Mouse (Mus musculus) midbrain, embryonic 13.5 days (tissue): ENCODE results near the gene Dmgdh. TPM values are rescaled to one million over a fixed set of nuclear protein-coding genes. Genes with fewer than 3 reads are reported as not detected.
A peak's percentile ranks its signal among the peaks of the same experiment; 100 is the strongest.

Source experiments
- ATAC-seq: fragments of 200-750 bp; cut with Nextera tagmentation; 2 replicates; pipeline ENCODE4 v1.8.0; 2017; ENCODE audit warnings: mild to moderate bottlenecking, moderate TSS enrichment, moderate library complexity
- H3K27ac ChIP-seq: fragments of 300-500 bp; sonication (generic); 2 replicates; pipeline ENCODE4 v1.5.1; 2015; ENCODE audit warnings: inconsistent platforms, mild to moderate bottlenecking, moderate library complexity
- H3K27me3 ChIP-seq: fragments of 300-500 bp; sonication (generic); 2 replicates; pipeline ENCODE4 v1.6.1; 2015; ENCODE audit warnings: mild to moderate bottlenecking, inconsistent platforms
- H3K36me3 ChIP-seq: fragments of 300-500 bp; sonication (generic); 2 replicates; pipeline ENCODE4 v1.6.1; 2015; ENCODE audit warnings: mild to moderate bottlenecking, inconsistent platforms
- H3K4me1 ChIP-seq: fragments of 300-500 bp; sonication (generic); replicated peaks from 2 replicates; pipeline ENCODE4 v1.6.1; 2015; ENCODE audit warnings: inconsistent platforms
- H3K4me2 ChIP-seq: fragments of 300-500 bp; sonication (generic); replicated peaks from 2 replicates; pipeline ENCODE4 v1.6.1; 2015; ENCODE audit warnings: moderate library complexity, mild to moderate bottlenecking, inconsistent platforms
- H3K4me3 ChIP-seq: fragments of 300-500 bp; sonication (generic); replicated peaks from 2 replicates; pipeline ENCODE4 v1.5.1; 2015; ENCODE audit warnings: mild to moderate bottlenecking, inconsistent platforms
- H3K9ac ChIP-seq: fragments of 300-500 bp; sonication (generic); replicated peaks from 2 replicates; pipeline ENCODE4 v1.6.1; 2015; ENCODE audit warnings: mild to moderate bottlenecking, inconsistent platforms
- H3K9me3 ChIP-seq: fragments of 300-500 bp; sonication (generic); 2 replicates; pipeline ENCODE4 v1.6.1; 2016; ENCODE audit warnings: mild to moderate bottlenecking, inconsistent platforms
- WGBS: fragments of 180-500 bp; shearing (Covaris S2); methylation state at CpG from one replicate; pipeline ENCODE4 v1.1.7; 2015; 5-methylcytosine and 5-hydroxymethylcytosine counted together
- polyA plus RNA-seq: library from polyadenylated mRNA; unstranded; fragments of >200 nt; fragmentation: Nextera tagmentation; extraction: Ambion mirVana; gene quantifications from 2 replicates; pipeline ENCODE4 v1.2.1, GENCODE M21; 2015

Gene Dmgdh
- polyA plus RNA-seq, 1 experiment from 2014 or later = 0.11 TPM

GRCm38 (mm10) chr13:93672371-93672770, 1.9 kb upstream of the Dmgdh start:
- no peaks in the 10 kb centered on the region for H3K36me3 ChIP-seq
- ATAC-seq = no peak
- 87% methylated on average over 4 of the region's 4 CpGs for whole genome bisulfite sequencing
- no peak overlapping the region for H3K27ac ChIP-seq
- H3K4me3 ChIP-seq = no peak overlapping the region
- H3K9me3 ChIP-seq = no peaks in the 10 kb centered on the region
- H3K4me1 ChIP-seq = 0 out of 2 replicates have a peak, but pooled peaks cover 3% of the 10 kb centered on the region
- H3K27me3 ChIP-seq = peaks cover 14% of the 10 kb centered on the region
- no peak overlapping the region for H3K9ac ChIP-seq
- H3K4me2 ChIP-seq = no peak overlapping the region

- H3K9ac ChIP-seq = no peak overlapping the region
- WGBS = 87% methylated on average over 2 of the region's 2 CpGs
- H3K4me3 ChIP-seq = no peak overlapping the region
- no peak overlapping the region for H3K4me2 ChIP-seq
- H3K4me1 ChIP-seq = 0 out of 2 replicates have a peak, but pooled peaks cover 3% of the 10 kb centered on the region
- peaks cover 14% of the 10 kb centered on the region for H3K27me3 ChIP-seq
- no peaks in the 10 kb centered on the region for H3K9me3 ChIP-seq
- no peak overlapping the region for H3K27ac ChIP-seq
- no peaks in the 10 kb centered on the region for H3K36me3 ChIP-seq
- no peak for ATAC-seq
Measured at GRCm38 (mm10) chr13:93673296-93673695, 937 bp upstream of the Dmgdh start.

- no peak overlapping the region for H3K27ac ChIP-seq
- H3K36me3 ChIP-seq = no peaks in the 10 kb centered on the region
- H3K4me3 ChIP-seq = no peak overlapping the region
- no peak for ATAC-seq
- H3K4me1 ChIP-seq = 0 out of 2 replicates have a peak, but pooled peaks cover 3% of the 10 kb centered on the region
- H3K9me3 ChIP-seq = no peaks in the 10 kb centered on the region
- no peak overlapping the region for H3K4me2 ChIP-seq
- H3K9ac ChIP-seq = no peak overlapping the region
- WGBS = 86% methylated on average over 9 of the region's 9 CpGs
- peaks cover 14% of the 10 kb centered on the region for H3K27me3 ChIP-seq
Measured at GRCm38 (mm10) chr13:93676864-93677263, 2.6 kb downstream of the Dmgdh start.

- no peak overlapping the region for H3K4me2 ChIP-seq
- H3K9ac ChIP-seq = no peak overlapping the region
- H3K4me3 ChIP-seq = no peak overlapping the region
- H3K36me3 ChIP-seq = no peaks in the 10 kb centered on the region
- H3K27me3 ChIP-seq = no peaks in the 10 kb centered on the region
- no peaks in the 10 kb centered on the region for H3K9me3 ChIP-seq
- H3K4me1 ChIP-seq = 0 out of 2 replicates have a peak, but pooled peaks cover 5% of the 10 kb centered on the region
- H3K27ac ChIP-seq = no peak overlapping the region
- ATAC-seq = no peak
Measured at GRCm38 (mm10) chr13:93683336-93683735, 9.1 kb downstream of the Dmgdh start.

GRCm38 (mm10) chr13:93685226-93685625, 11.0 kb downstream of the Dmgdh start:
- Histone ChIP-seq H3K36me3 (no peaks in the 10 kb centered on the region), H3K4me2 (no peak overlapping the region), H3K9ac (no peak overlapping the region), H3K4me1 (0 out of 2 replicates have a peak, but pooled peaks cover 5% of the 10 kb centered on the region), H3K4me3 (no peak overlapping the region), H3K9me3 (no peaks in the 10 kb centered on the region), H3K27ac (no peak overlapping the region), H3K27me3 (no peaks in the 10 kb centered on the region)
- ATAC-seq = no peak
- WGBS = 67% methylated on average over 4 of the region's 4 CpGs

GRCm38 (mm10) chr13:93687321-93687720, 13.1 kb downstream of the Dmgdh start:
- H3K4me2 ChIP-seq = no peak overlapping the region
- 8% methylated on average over 5 of the region's 5 CpGs for WGBS
- peak; percentile 30; the same call in 1 of the 2 replicates for ATAC-seq
- H3K4me3 ChIP-seq = no peak overlapping the region
- no peaks in the 10 kb centered on the region for H3K27me3 ChIP-seq
- no peaks in the 10 kb centered on the region for H3K36me3 ChIP-seq
- no peak overlapping the region for H3K27ac ChIP-seq
- no peak overlapping the region for H3K9ac ChIP-seq
- no peaks in the 10 kb centered on the region for H3K9me3 ChIP-seq
- 0 out of 2 replicates have a peak, but pooled peaks cover 5% of the 10 kb centered on the region for H3K4me1 ChIP-seq

GRCm38 (mm10) chr13:93689566-93689965, 15.3 kb downstream of the Dmgdh start:
- Histone ChIP-seq H3K9ac (no peak overlapping the region), H3K4me1 (0 out of 2 replicates have a peak, but pooled peaks cover 5% of the 10 kb centered on the region), H3K36me3 (no peaks in the 10 kb centered on the region), H3K4me2 (no peak overlapping the region), H3K27me3 (no peaks in the 10 kb centered on the region), H3K4me3 (no peak overlapping the region), H3K9me3 (no peaks in the 10 kb centered on the region), H3K27ac (no peak overlapping the region)
- WGBS = 87% methylated on average over 3 of the region's 3 CpGs
- ATAC-seq = no peak

- ATAC-seq = no peak
- no peak overlapping the region for H3K4me2 ChIP-seq
- H3K4me1 ChIP-seq = 0 out of 2 replicates have a peak, but pooled peaks cover 5% of the 10 kb centered on the region
- H3K9me3 ChIP-seq = no peaks in the 10 kb centered on the region
- no peaks in the 10 kb centered on the region for H3K36me3 ChIP-seq
- no peak overlapping the region for H3K27ac ChIP-seq
- no peak overlapping the region for H3K9ac ChIP-seq
- WGBS = 80% methylated on average over 1 of the region's 1 CpGs
- H3K27me3 ChIP-seq = no peaks in the 10 kb centered on the region
- no peak overlapping the region for H3K4me3 ChIP-seq
Measured at GRCm38 (mm10) chr13:93690821-93691220, 16.6 kb downstream of the Dmgdh start.

- Histone ChIP-seq H3K36me3 (no peaks in the 10 kb centered on the region), H3K27me3 (no peaks in the 10 kb centered on the region), H3K9me3 (no peaks in the 10 kb centered on the region), H3K27ac (no peak overlapping the region), H3K4me2 (no peak overlapping the region), H3K9ac (no peak overlapping the region), H3K4me3 (no peak overlapping the region), H3K4me1 (no peaks in the 10 kb centered on the region)
- ATAC-seq = no peak
- whole genome bisulfite sequencing = 84% methylated on average over 6 of the region's 6 CpGs
Measured at GRCm38 (mm10) chr13:93698866-93699265, 24.6 kb downstream of the Dmgdh start.

- Histone ChIP-seq H3K4me2 (no peak overlapping the region), H3K9me3 (no peaks in the 10 kb centered on the region), H3K27ac (no peak overlapping the region), H3K9ac (no peak overlapping the region), H3K4me3 (no peak overlapping the region), H3K36me3 (no peaks in the 10 kb centered on the region), H3K4me1 (no peaks in the 10 kb centered on the region), H3K27me3 (no peaks in the 10 kb centered on the region)
- ATAC-seq = no peak
- WGBS = 86% methylated on average over 4 of the region's 4 CpGs
Measured at GRCm38 (mm10) chr13:93705697-93706096, 31.5 kb downstream of the Dmgdh start.

- no peaks in the 10 kb centered on the region for H3K4me1 ChIP-seq
- H3K27me3 ChIP-seq = no peaks in the 10 kb centered on the region
- H3K27ac ChIP-seq = no peak overlapping the region
- H3K4me2 ChIP-seq = no peak overlapping the region
- no peak overlapping the region for H3K4me3 ChIP-seq
- no peak for ATAC-seq
- no peak overlapping the region for H3K9ac ChIP-seq
- no peaks in the 10 kb centered on the region for H3K36me3 ChIP-seq
- no peaks in the 10 kb centered on the region for H3K9me3 ChIP-seq
- 86% methylated on average over 4 of the region's 4 CpGs for WGBS
Measured at GRCm38 (mm10) chr13:93707271-93707670, 33.0 kb downstream of the Dmgdh start.

- no peak overlapping the region for H3K9ac ChIP-seq
- no peak overlapping the region for H3K4me2 ChIP-seq
- no peaks in the 10 kb centered on the region for H3K36me3 ChIP-seq
- H3K27ac ChIP-seq = no peak overlapping the region
- no peak overlapping the region for H3K4me3 ChIP-seq
- no peak for ATAC-seq
- 90% methylated on average over 4 of the region's 4 CpGs for WGBS
- no peaks in the 10 kb centered on the region for H3K4me1 ChIP-seq
- H3K9me3 ChIP-seq = no peaks in the 10 kb centered on the region
- H3K27me3 ChIP-seq = no peaks in the 10 kb centered on the region
Measured at GRCm38 (mm10) chr13:93710325-93710724, 36.1 kb downstream of the Dmgdh start.

GRCm38 (mm10) chr13:93711226-93711625, 37.0 kb downstream of the Dmgdh start:
- ATAC-seq = no peak
- Histone ChIP-seq H3K4me3 (no peak overlapping the region), H3K9me3 (no peaks in the 10 kb centered on the region), H3K4me2 (no peak overlapping the region), H3K27me3 (no peaks in the 10 kb centered on the region), H3K9ac (no peak overlapping the region), H3K36me3 (no peaks in the 10 kb centered on the region), H3K27ac (no peak overlapping the region), H3K4me1 (no peaks in the 10 kb centered on the region)
- 93% methylated on average over 4 of the region's 4 CpGs for WGBS
